Mouse (Mus musculus) right cerebral cortex, adult 18-20 months (tissue): ENCODE measurements at regions not wholly inside any gene's neighbourhood (a gene's known extent, or its start where the extent isn't known, plus 50 kb on each side); places are given as distances from the start of the nearest gene placed in this dataset.

Experiments used
- DNase-seq: peaks from one replicate; pipeline ENCODE4 v3.0.0; 2022; ENCODE audit warnings: mixed read lengths

DNA sequence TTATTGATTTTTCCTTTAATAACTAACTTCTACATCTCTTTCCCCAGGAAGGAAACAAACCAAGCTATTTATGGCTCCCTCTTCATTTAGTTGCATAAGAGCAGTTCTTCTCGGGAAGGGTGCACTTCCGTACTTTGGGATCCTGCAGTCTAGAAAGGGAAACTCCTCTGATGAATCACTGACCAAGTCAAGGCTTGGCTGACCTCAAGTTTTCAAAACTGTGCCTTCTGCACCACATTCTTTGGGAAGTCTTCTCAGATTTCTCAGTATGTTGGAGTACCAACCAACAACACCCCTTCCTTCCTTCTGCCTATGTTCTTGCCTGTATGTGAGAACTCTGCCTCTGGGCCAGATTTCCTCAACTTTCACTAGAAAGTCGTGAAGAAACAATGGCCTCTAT lies 1452.6 kb downstream of the Gsdmc2 start:
- no peak for DNase-seq

DNA sequence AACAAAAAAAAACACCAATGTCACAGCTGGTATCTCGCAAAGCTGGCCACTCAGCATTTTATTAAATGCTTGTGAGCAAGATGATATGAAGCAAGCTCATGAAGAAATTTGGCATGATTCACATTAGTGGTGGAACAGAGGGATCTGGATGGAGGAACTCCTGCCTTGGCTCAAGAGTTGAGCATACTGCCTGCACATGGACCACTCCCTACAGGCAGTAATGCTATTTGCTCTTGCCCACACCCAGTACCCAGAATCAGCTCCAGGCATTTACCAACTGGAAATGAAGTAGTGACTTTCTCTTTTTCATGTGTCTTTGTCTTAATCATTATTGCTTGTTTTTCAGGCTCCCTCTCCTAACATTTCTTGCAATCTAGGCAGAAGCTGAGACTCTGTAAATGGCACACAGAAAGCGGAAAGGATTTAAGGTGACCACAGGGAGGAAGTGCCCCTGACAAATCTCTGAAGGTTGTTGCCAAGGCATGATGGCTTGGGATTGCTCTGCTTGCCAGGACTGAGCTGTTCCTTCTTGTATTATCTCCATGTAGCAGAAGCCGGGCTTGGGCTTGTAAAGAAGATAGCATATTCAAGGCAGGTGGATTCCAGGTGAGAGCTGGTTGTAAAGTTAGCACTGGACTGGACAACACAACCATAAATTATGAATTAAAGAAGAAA lies 1455.4 kb downstream of the Gsdmc2 start:
- no peak for DNase-seq

DNA sequence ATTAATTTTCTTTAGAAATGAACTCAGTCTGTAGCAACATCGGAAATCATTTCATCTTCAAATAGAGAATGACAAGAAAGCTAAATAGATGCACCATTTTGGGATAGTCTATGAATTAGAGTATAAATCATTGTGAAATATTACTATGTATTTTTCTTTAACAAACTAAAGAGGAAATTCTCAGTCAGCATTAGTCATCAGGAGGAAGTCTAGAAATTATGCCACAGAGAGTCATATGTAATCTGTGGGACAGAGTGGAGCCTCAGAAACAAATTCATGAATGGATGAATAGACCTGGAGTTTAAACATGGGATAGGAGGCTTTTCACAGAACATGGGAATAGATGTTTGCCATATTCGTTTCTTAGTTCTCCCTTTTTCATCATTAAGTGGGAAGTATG lies 1459.4 kb upstream of the A1bg start:
- DNase-seq: no peak

DNA sequence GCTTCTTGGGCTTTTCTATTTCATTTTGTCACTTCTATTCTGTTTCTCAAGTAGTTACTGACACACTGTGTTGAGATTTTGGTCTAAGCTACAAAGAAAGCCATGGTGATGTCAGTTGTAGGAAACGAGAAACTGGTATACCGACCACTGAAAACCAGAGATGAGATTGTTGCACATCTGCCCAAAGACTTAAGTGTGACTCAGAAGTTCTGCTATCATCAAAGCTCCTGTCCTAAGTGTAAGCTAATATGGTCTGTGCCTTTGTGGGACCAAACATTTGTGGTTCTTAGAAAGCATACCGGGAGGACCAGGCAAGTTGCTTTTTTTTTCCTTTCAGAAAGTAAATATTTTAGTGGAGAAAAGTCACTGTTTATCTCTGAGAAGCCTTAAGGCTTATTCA lies 1451.8 kb upstream of the A1bg start:
- DNase-seq: no peak

DNA sequence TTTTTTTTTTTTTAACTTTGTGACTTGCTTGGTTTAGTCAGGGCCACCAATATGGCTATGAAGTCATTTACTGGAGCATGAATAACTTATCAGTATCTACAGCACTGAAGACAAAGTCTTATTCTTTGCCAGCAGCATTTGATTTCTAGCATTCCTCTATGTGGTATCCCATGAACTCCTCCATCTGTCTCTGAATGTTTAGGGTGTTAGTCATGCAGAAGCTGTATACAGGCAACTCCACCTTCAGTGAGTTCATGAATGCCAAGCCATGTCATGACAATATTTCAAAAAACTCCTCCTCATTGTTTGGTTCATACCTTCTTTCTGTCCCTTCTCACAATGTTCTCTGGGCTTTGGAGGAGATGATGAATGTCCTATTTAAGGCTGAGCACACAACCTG lies 1438.4 kb upstream of the A1bg start:
- no peak for DNase-seq

DNA sequence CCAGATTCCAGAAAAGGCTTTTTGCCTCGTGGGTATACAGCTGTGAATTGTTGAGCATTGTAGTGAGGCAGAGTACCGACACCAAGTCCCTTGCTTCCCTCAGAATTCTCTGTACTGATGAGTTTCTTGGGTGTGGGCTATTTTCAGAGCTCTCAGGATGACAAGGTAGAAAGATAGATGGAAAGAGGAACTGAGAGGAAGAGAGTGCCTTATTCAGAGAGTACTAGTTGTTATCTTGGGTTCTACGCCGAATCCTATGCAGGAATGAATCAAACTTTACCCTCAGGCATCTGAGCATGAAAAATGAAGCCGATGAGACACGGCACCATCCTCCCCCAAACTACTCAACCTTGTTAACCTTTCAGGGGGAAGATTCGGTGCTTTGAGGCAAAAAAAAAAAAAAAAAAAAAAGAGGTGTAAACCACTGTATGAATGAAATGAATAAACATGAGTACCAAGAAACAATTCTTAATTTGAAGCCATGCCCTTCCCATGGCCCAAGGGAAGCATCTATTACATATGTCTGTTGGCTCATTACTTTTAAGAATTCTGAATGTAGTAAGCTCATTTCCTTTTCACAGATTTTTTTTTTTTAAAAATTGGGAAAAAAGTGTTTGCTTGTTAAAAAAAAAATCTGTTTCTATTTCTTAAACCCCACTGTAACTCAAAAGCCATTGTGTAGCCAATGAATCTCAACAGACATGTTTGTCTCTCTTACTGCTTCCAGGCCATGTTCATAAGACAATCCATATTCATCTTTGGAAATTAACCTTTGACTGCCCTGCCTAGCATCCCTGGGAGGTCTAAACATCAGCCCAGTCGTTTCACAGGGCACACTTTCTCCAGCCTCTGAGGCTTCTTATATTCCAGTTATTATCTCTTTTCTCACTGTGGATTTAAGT lies 1435.8 kb upstream of the A1bg start:
- DNase-seq: no peak

DNA sequence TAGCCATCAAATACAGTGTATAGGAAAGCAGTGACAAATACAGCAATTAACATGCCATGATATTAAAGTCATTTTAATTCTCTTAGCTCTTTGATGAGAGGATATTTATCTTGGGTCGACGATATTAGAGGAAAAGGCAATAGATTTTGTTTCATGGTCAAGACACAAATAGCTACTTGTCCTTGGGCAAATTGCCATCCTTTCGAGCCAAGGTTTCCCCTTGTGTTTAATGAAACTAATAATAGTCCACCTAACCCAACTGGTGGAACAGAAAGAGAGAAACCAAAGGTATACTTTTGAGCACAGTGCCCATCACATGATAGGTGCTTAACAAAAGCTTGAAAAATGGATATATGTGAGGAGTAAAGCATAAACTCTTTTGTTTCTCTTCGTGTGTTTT lies 1431.0 kb upstream of the A1bg start:
- no peak for DNase-seq

DNA sequence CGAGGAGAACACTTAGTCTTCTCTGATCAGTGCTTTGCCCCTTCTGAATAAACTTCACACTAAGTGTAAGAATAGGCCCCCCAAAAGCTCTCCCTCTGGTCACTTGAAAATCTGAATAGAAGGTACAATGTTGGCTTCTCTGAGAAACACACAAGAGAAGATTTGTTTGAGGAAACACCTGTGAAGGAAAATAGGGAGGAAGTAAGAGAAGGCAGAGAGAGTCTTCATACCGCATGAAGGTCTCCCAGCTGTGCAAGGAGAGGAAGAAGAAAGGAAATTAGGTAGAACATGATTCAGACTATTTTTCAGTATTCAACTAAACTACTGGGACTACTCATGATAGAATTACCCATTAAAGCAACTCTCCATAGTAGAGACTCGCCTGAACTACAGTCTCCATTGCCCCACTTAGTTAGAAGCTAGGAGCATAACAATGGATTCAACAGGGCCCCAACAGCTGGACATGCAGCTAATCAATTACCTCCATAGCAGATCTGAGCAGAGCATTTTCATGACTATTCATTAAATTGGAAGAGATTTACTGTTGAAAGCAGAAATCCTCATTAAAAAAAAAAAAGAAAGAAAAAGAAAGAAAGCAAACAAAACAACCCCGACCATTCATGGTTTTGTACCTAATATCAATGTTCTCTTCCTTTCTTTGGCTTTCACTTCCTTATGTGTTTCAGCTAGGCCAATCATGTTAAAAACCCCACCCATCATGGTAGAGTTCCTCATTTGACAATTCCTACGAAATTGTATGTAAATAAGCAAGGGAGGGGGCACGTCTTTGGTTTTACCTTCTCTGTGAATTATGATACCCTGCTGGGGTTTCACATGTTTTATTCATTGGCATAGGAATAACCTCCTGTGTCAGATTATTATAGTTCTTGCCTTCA lies 1428.3 kb upstream of the A1bg start:
- DNase-seq: no peak

DNA sequence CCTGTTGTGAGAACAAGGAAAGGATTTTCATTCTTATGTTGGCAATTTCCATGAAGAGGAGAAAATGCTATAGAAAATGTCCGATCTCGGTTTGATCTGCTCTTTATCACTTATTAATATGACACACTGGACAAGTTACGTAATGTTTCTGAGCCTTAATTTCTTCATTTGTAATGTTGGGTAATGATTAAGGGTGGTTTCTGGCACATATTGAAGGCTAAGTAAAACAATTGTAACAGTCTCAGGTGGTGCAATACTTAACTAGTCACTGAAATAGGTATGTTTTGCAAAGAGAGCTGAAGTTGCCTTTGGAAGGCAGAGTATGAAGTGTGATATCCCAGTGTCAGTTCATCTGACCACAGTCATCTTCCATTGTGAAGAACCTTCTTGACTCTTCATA lies 1427.2 kb upstream of the A1bg start:
- no peak for DNase-seq

DNA sequence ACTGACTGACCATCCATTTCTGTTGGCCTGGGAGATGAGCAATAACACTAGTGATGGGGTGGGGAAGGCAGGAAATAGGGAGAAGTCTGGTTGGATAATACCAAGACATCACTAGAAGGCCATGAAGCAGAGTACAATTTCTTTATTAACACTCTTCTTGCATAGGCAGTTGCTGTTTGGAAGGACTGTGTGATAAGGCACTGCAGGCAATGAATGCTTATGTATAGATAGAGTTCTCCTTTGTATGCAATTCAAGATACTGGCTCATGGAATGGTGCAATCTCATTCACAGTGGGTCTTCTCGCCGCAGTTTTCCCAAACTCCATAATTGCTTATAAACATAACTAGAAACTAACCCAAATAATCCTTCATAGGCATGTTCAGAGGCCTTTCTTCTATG lies 1426.1 kb upstream of the A1bg start:
- no peak for DNase-seq

DNA sequence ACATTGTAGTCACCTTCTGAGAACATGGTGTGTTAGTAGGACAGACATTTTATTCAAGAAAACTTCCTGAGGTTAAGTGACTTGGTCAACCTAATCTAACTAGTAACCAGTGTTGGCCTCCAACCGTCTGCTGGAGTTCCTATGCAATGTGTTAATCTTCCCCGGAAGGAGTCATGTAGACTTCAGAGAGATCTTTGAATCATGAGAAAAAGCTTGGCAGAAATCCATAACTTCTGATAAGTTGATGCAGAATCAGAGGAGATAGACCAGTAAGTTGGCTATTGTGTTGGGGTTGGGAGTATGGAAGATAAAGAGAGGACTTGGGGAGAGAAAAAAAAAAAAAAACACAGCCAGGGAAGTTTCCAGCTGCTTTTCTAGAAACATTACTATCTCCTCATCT lies 1424.9 kb upstream of the A1bg start:
- DNase-seq: no peak

DNA sequence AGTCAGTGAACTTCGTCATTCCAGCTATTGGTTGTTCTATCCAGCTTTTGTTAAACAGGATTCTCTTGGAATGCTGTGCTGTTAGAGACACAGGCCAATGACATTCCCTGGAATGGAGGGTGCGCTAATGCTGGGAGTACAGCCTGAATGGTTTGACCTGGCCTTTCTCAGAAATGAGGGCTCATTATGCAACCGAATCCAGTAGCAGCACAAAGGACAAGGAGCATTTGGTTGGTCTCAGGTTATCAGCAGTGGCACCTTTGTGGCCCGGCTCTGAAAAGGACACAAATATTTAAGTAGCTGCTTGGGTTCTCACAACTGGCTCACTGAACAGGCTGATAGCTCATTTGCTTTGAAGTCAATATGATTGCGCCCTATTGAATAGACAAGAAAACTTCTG lies 1423.1 kb upstream of the A1bg start:
- no peak for DNase-seq

DNA sequence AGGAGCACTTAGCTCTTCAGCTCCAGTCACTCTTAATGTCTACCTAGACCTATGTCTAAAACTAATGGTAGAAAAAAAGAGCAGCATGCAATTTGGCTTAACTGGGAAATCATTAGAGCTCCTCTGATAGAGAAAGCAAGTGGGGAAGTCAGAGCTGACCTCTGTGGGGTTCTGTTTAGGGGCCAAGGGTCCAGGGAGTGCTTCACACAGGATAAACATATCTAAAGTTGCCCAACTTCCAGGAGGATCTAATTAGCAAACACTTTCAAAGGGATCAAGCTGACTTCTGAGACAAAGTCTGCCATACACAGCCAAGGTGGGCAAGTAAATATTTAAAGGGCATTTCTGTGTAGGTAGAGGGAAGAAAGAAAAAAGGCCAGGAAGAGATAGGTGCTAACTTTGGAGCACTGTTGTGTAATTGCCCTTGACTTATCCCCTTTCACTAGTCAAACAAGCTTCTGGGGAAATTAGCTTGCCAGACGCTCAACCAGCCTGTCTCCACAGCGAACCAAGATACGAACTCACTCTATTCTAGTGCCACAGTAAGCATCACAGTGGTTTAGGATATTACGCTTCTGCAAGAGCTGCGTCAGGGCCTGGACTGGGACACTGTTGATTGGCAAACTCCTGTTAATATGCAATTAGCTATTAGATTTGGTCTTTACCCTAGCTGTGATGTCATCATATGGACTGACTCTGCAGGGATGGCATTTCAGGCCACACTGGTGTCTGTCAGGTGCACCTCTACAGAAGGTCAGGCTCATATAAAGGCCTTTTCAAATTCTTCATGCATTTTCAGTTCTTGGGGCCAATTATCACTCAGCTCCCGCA lies 1413.9 kb upstream of the A1bg start:
- DNase-seq: no peak

DNA sequence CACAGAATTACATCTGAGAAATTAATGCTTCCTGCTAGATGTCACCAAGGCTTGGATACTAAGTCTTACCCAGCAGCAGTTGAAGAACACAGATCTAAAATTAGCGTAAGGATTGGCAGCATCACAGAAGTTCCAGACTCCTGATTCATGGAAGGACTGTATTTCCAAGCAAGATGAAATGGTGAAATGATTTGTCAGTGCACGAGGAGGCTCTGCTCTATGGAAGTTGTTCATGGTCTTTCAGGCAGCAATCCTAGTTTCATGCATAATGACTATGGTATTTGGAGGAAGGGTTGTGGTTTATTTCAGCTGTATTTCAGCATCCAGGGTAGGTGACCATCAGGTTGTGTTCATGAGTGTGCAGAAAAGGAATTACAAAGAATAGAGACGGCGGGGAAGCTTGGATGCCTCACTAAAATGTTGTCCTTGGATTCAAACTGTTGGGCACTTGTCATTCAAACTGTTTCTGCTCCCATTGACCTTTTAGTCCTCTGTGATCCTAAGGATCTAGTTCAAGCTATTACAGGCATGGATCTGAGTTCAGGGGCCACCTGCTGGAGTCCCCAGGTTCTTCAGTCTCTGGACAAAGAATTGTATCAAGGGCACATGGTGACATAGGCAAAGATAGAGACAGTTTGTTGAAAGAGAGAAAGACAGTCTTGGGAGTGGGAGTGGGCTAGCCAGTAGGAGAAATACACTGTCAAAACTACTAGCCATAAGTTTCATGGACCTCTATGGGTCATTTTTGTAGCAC lies 1411.6 kb upstream of the A1bg start:
- no peak for DNase-seq

DNA sequence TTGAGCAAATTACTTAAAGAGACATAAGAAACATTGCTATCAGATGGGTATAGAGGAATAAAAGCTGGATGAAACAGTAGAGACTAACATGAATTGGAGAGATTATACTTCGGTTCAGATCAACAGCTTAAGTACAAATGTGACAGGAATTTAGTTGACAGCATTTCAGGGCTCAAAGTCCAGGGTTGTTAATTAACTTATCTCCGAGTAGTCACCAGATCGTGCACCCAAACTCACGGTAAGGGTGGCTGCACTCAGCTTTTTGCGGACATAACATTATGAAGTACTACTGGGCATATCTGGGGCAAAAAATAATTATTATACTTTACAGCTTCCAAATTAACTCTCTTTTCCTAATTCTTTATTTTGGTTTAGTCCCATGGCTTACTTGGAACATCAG lies 1409.3 kb upstream of the A1bg start:
- DNase-seq: no peak

DNA sequence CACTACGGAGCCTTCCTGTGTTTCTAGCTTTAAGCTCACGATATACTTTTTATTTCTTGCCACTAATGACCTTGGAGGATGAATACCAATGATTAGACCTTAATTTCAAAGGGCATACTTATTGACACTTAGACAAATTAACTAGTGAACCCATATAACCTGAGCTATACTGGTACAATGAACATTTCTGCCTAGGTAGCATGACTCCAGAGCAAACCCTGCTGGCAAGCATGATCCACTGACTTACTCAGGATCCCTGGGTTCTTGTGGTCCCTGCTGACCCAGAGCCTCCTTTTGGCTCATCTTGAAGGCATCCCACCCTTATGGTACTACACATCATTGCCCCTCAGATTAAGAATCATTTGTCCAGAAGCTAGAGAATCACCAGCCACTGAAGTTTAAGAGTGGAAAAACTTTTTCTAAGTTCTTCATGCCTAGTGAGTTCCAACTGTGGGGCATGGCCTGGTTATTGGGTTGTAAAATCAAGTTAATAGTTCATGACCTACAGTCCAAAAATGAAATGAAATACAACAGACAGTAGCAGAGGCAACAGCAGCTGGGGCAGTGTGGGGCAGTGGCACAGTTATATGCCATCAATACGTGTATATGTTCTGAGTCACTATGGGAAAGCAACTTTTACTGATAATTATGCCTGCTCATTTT lies 1408.5 kb upstream of the A1bg start:
- no peak for DNase-seq

DNA sequence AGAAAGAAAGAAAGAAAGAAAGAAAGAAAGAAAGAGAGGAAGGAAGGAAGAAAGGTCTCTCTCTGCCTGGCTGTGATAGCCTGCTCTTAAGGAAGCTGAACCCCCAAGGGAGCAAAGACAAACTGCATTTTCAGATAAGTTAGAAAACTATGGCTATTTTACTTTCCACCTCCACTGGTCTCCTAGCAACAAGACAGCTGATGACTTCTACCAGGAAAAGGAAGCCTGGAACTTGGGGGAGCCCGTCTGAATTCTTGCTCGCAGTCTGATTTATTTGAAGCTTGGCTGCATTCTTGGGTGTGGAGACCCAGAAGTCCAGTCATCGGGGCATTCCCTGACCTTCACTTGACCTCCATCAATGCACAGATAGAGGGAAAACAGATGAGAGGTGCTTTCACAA lies 1406.1 kb upstream of the A1bg start:
- peak; percentile 12 for DNase-seq

DNA sequence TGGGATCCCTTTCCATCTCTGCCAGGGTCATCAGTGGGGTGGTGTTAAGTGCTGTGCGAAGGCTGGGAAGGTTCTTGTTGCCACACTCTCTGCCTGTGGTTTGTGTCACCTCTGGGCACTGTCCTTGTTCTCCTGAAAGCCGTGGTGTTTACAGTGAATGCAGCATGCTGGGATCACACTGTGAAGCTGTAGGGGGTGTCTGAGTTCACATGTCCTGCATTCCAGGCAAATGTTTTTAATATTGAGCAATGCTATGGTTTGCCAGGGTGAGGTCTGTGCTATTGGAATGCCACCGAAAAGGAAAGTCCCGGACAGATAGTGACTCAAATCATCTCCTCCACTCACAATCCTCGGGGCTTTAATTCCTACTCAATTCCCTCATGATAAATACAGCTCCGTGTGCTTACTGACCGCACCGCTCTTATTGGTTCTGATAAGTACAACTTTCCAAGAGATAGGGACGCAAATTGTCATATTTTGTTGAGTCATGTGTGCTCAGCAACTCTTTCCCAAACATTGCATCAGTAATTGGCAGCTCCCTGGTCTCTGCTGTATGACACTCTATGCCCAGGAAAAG lies 1405.6 kb upstream of the A1bg start:
- DNase-seq: no peak

DNA sequence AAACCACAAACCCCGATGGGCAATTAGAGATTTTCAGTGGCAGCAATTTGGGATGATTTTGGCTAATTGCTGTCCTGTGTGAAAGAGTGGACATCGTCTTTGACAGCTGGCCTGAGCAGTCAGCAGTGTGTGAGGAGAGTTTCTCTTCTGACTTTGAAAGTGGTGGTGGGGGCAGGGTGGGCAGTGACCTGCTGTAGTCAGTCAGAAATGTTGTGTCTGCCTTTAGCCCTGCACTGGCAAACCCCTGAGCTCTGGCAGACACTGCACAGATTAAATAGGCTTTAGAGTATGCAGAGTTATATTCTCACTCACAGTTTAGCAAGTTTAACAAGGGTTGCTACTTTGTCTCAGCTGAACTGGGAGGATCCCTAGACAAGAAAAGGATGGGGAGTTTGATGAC lies 1404.7 kb upstream of the A1bg start:
- no peak for DNase-seq

DNA sequence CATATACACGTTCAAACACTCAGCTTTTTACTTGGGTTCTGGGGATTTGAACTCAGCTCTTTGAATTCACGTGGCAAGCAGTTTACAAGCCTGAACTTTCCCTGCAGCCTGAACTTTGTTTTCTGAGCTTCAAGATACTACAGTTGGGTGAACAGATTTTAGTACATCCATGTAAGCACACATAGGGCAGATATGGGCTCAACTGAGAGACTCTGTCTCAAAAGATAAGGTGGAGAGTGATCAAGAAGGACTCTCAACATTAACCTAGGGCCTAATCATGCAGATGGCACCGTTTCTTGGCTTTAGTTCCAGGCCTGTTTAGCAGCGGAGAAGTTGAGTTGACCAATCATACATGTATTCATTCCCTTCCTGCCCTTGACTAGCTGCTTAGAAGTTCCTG lies 1403.7 kb upstream of the A1bg start:
- no peak for DNase-seq
